Mouse (Mus musculus): Measurements from ENCODE around the gene Spef1. TPM values are rescaled to one million over a fixed set of nuclear protein-coding genes. Genes with fewer than 3 reads are reported as not detected.

Spef1 gene
- polyA plus RNA-seq, 1 experiment from 2014 or later: 9.9 TPM

DNA sequence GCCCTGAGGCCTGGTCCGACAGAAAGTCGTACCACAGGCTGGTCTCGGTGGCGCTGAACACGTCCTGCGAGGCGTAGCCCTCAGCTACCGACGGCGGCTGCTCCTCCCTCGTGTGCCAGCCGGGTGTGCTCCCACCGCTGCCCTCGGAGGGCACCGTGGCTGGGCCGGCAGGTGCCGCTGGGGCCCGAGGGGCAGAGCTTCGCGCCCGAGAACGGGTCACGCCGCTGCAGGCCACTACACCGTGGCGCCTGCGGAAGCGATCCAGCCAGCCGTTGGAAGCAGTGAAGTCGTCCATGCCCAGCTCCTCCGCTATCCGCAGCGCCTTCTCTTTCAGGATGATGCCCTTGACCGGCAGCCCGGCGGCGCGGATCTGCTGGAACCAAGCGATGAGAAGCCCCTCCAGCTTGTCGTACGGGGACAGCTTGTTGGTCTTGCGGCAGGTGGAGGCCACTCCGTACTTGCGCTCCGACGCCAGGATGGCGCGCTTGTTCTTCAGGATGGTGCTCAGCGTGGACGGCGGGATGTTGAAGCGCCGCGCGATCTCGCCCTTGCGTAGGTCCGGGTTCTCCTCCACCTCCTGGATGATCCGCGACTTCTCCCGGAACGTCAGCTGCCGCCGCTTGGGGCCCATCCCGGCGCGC is 7.7 kb downstream of the Spef1 start:
- no peaks in the 10 kb centered on the region for H3K27me3 ChIP-seq
- ATAC-seq (ENCODE audit: low FRiP score): peak; percentile 57
- under 1% methylated on average over 66 of the region's 67 CpGs for WGBS
- H3K4me2 ChIP-seq: peak overlapping the region; percentile 99
- peak overlapping the region; percentile 98 for H3K9ac ChIP-seq
- no peaks in the 10 kb centered on the region for H3K9me3 ChIP-seq
- H3K4me1 ChIP-seq (replicated peaks): peaks cover 48% of the 10 kb centered on the region
- H3K36me3 ChIP-seq: peaks cover 3% of the 10 kb centered on the region; the same call in 1 of the 2 replicates
- peak overlapping the region; percentile 96 for H3K27ac ChIP-seq
- peak overlapping the region; percentile 90 for H3K4me3 ChIP-seq

DNA sequence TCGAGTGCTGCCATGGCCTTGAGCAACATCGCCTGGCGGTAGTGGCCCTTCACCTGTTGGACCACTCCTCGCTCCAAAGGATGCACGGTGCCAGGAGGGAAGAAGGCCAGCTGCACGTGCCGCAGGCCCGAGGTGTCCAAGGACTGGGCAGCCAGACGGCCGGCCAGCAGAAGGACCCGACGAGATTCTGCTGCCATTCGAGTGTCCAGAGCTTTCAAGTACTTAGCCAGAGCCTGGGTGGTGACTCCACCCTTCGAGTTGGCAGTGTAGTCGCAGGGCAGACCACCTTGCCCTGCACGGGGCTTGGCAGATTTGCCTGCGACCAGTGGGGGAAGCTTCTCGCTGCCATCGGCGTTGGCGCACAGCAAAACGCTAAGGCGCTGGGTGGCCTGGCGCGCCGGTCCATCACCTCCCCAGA is 8.2 kb downstream of the Spef1 start:
- peak; percentile 9 for ATAC-seq (ENCODE audit: low FRiP score)
- Histone ChIP-seq H3K9me3 (no peaks in the 10 kb centered on the region), H3K4me2 (peak overlapping the region; percentile 99), H3K4me3 (peak overlapping the region; percentile 90), H3K4me1 (replicated peaks) (peaks cover 53% of the 10 kb centered on the region), H3K27me3 (no peaks in the 10 kb centered on the region), H3K36me3 (peaks cover 3% of the 10 kb centered on the region; the same call in 1 of the 2 replicates), H3K9ac (peak overlapping the region; percentile 98), H3K27ac (peak overlapping the region; percentile 96)
- 24% methylated on average over 26 of the region's 26 CpGs for WGBS

DNA sequence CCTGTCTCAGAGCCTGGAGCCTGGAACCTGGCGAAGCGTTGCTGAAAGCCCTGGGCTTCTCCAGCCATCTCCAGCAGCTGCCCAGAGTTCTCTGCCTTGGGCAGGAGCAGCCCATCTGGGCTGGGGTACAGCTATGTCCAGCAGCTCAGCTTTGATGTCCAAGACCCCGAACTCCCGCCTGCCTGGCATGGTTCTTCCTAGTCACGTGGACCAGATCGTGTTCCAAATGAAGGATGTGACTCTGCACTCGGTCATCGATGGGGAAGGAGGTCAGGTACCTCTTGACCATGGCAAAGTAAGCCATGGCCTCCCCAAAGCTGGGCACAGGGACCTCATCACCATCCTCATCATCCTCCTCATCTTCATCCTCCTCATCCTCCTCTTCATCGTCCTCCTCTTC is 9.2 kb downstream of the Spef1 start:
- 89% methylated on average over 9 of the region's 9 CpGs for WGBS
- peaks cover 8% of the 10 kb centered on the region for H3K27me3 ChIP-seq
- peak overlapping the region; percentile 99 for H3K4me2 ChIP-seq
- peak overlapping the region; percentile 98 for H3K9ac ChIP-seq
- H3K9me3 ChIP-seq: no peaks in the 10 kb centered on the region
- ATAC-seq (ENCODE audit: low FRiP score): no peak
- H3K36me3 ChIP-seq: peaks cover 3% of the 10 kb centered on the region; the same call in 1 of the 2 replicates
- 0 out of 2 replicates have a peak overlapping the region, but pooled peaks have one; percentile 18 for H3K27ac ChIP-seq
- peaks cover 59% of the 10 kb centered on the region for H3K4me1 ChIP-seq (replicated peaks)
- H3K4me3 ChIP-seq: peak overlapping the region; percentile 90

DNA sequence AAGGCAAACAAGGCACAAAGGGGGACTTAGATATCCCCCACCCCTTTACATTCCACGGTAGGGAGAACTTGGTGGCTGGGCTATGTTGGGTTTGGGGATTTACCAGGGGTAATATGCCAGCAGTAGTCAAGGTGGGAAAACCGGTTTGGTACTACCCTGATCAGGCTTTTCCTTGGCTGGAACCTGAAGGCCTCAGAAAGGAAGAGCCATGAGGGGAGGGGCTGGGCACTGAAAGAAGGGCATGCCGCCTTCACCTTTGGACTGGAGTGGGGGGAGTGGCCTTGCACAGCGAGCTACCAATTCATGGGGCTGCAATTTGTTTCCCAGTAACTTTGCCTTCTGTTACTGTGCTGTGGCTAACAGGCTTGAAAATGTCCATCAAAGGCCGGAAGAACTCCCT is 10.6 kb downstream of the Spef1 start:
- 0 out of 2 replicates have a peak overlapping the region, but pooled peaks have one; percentile 1 for H3K27ac ChIP-seq
- H3K9me3 ChIP-seq: no peaks in the 10 kb centered on the region
- H3K27me3 ChIP-seq: peaks cover 23% of the 10 kb centered on the region
- H3K4me3 ChIP-seq: peak overlapping the region; percentile 90; the same call in 1 of the 2 replicates
- no peak for ATAC-seq (ENCODE audit: low FRiP score)
- H3K36me3 ChIP-seq: peaks cover 6% of the 10 kb centered on the region; the same call in 1 of the 2 replicates
- H3K4me2 ChIP-seq: peak overlapping the region; percentile 99
- 65% methylated on average over 5 of the region's 5 CpGs for WGBS
- H3K9ac ChIP-seq: peak overlapping the region; percentile 98; the same call in 1 of the 2 replicates
- H3K4me1 ChIP-seq (replicated peaks): peaks cover 66% of the 10 kb centered on the region

DNA sequence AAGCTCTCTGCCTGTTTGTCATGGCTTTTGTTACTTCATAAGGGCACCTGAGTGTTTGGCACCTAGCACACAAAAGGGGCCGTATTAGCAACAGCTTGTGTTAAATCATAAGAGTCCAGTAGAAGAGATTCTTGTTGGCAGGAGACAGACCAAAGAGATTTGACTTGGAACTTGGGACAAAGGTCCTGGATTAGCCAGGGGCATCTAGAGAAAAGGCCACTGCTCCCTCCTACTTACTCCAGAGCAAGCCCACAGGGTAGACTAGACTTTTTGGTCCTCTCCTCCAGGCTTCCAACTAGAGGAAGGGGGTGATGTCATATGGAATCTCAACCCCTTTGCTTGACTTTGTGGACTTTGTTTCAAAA is 11.2 kb downstream of the Spef1 start:
- Histone ChIP-seq H3K4me2 (0 out of 2 replicates have a peak overlapping the region, but pooled peaks have one; percentile 0), H3K36me3 (peaks cover 12% of the 10 kb centered on the region; the same call in 1 of the 2 replicates), H3K9ac (no peak overlapping the region; the same call in 1 of the 2 replicates), H3K4me3 (no peak overlapping the region), H3K9me3 (no peaks in the 10 kb centered on the region), H3K27me3 (peaks cover 28% of the 10 kb centered on the region), H3K27ac (peak overlapping the region; percentile 30; the same call in 1 of the 2 replicates), H3K4me1 (replicated peaks) (peaks cover 71% of the 10 kb centered on the region)
- 97% methylated on average over 1 of the region's 1 CpGs for WGBS
- no peak for ATAC-seq (ENCODE audit: low FRiP score)

DNA sequence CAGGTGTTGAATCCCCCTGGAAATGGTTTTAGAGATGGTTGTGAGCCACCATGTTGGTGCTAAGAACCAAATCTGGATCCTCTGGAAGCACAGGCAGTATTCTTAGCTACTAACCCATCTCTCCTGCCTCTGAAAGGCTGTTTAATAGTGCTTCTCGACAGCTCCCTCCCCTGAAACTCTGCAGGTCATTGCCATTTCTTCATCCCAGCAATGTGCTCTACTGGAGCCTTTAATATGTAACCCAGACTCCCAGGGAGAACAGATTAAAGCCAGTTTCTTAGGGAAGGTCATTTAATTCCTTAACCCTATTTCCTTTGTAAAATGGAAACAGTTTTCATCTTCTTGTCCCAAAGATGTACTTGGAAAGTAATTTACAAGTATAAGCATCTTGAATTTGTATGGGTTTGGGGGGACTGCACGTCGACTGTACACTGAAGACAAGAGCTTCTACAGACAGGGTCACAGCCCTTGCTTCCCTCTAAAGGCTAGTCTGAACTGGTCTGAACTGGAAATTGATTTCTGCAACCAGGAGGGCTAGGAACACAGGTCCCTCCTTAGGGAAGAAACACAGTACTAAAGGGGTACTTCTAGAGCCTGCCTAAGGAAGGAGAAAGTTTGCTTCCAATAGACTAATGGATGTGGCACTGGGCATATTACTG is 11.7 kb downstream of the Spef1 start:
- Histone ChIP-seq H3K4me1 (replicated peaks) (peaks cover 73% of the 10 kb centered on the region), H3K27me3 (peaks cover 34% of the 10 kb centered on the region), H3K9me3 (no peaks in the 10 kb centered on the region), H3K27ac (peak overlapping the region; percentile 30; the same call in 1 of the 2 replicates), H3K4me3 (no peak overlapping the region), H3K9ac (no peak overlapping the region), H3K36me3 (peaks cover 15% of the 10 kb centered on the region; the same call in 1 of the 2 replicates), H3K4me2 (no peak overlapping the region)
- ATAC-seq (ENCODE audit: low FRiP score): no peak
- WGBS: 75% methylated on average over 3 of the region's 3 CpGs

DNA sequence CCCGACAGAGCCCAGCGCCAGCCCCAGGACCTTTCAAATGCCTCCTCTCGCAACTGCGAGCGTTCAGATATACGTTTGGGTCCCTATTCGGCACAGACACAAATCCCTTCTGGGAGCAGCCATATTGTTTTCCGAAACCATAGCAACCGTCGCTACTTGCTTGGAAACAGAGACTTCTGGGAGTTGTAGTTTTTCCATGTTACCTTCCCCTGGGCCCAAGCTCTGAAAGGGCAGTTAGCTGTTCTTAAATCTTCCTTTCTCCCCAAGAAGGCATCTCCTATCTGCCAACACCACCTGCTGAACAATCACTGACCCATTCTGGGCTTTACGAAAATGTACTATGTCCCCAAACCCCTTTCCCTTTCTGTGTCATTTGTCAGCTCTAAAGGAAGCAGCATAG is 12.4 kb downstream of the Spef1 start:
- Histone ChIP-seq H3K4me1 (replicated peaks) (peaks cover 73% of the 10 kb centered on the region), H3K4me2 (peak overlapping the region; percentile 79), H3K4me3 (peak overlapping the region; percentile 42), H3K9ac (peak overlapping the region; percentile 58), H3K27me3 (peaks cover 36% of the 10 kb centered on the region), H3K27ac (0 out of 2 replicates have a peak overlapping the region, but pooled peaks have one; percentile 23), H3K36me3 (peaks cover 15% of the 10 kb centered on the region; the same call in 1 of the 2 replicates), H3K9me3 (no peaks in the 10 kb centered on the region)
- 5% methylated on average over 11 of the region's 11 CpGs for WGBS
- peak; percentile 52 for ATAC-seq (ENCODE audit: low FRiP score)

DNA sequence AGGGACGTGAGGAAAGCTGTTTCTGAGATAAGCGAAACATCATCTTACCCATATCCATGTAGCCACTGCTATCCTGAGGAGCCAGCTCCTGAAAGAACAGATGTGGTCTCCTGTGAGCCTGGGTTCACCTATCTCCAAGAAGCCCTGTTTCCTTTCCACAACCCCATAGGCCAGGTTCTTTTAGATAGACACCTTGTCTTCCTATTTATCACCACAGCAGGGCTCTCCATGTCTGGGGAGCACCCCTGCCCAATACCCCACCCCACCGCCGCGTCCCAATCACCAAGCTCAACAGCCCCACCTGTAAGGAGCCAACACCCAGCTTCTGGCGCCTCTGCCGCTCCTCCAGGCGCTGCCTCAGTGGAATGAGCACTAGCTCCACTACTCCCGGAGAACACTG is 14.8 kb downstream of the Spef1 start:
- Histone ChIP-seq H3K36me3 (peaks cover 15% of the 10 kb centered on the region; the same call in 1 of the 2 replicates), H3K4me2 (no peak overlapping the region), H3K27ac (no peak overlapping the region), H3K4me3 (no peak overlapping the region), H3K9me3 (no peaks in the 10 kb centered on the region), H3K9ac (no peak overlapping the region), H3K27me3 (peaks cover 36% of the 10 kb centered on the region), H3K4me1 (replicated peaks) (peaks cover 55% of the 10 kb centered on the region)
- ATAC-seq (ENCODE audit: low FRiP score): no peak
- WGBS: 46% methylated on average over 9 of the region's 9 CpGs

DNA sequence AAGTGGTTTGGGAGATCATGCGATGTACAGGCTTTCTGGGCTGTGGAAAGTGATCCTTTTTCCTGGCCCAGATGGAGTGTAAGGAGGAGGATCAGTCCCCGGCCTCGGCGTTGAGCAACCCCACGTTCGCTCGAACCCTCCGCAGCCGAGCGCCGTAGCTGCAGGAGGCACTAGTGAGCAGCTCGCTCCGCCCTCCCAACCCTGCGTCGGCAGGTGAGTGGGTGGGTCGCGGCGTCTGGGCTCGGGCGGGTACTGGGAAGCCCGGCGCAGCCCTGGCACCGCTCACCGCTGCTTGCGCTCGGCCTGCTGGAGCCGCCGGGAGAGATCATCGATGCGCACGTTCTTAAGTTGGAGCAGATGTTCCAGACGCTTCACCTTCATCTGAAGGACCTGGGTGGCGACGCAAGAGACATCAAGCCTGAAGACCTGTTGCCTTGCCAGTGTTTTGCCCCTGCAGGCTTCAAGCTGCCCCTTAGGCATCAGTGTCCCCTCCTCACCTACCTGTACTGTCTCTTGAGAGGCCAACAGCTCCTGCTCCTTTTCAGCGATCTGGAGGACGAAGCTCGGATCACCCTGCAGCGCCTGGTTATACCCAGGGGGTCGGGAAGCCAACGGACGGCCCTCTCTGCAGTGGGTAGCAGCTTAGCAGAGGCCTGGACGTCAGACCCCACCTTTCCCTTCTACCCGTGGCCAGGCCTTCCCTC is 15.5 kb downstream of the Spef1 start:
- peaks cover 48% of the 10 kb centered on the region for H3K4me1 ChIP-seq (replicated peaks)
- WGBS: 7% methylated on average over 43 of the region's 43 CpGs
- H3K9ac ChIP-seq: peak overlapping the region; percentile 35; the same call in 1 of the 2 replicates
- H3K27ac ChIP-seq: no peak overlapping the region
- peak overlapping the region; percentile 38 for H3K4me2 ChIP-seq
- H3K9me3 ChIP-seq: no peaks in the 10 kb centered on the region
- H3K36me3 ChIP-seq: peaks cover 12% of the 10 kb centered on the region; the same call in 1 of the 2 replicates
- peaks cover 36% of the 10 kb centered on the region for H3K27me3 ChIP-seq
- no peak for ATAC-seq (ENCODE audit: low FRiP score)
- H3K4me3 ChIP-seq: peak overlapping the region; percentile 15; the same call in 1 of the 2 replicates

DNA sequence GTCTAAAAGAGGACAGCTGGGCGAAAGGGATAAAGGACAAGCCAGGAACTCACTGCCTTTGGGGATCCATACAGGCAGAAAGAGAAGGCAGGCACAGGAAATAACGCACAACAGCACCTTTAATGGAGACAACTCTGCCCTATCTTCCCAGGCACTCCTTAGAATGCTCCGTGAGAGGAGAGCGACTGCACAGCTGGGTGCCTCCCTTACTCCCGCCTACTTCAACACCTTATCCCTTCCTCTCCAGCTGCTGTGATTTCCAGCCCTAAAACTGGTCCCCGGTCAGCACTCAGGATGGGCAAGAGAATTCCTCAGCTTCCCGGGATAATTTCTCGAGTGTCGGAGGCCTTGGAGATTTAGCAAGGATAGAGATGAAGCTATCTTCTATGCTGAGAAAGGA is 16.1 kb downstream of the Spef1 start:
- whole genome bisulfite sequencing: 21% methylated on average over 9 of the region's 9 CpGs
- peaks cover 12% of the 10 kb centered on the region; the same call in 1 of the 2 replicates for H3K36me3 ChIP-seq
- no peak overlapping the region for H3K27ac ChIP-seq
- no peak overlapping the region for H3K4me3 ChIP-seq
- H3K9ac ChIP-seq: 0 out of 2 replicates have a peak overlapping the region, but pooled peaks have one; percentile 35
- ATAC-seq (ENCODE audit: low FRiP score): no peak
- peaks cover 36% of the 10 kb centered on the region for H3K27me3 ChIP-seq
- H3K4me2 ChIP-seq: peak overlapping the region; percentile 38; the same call in 1 of the 2 replicates
- H3K9me3 ChIP-seq: no peaks in the 10 kb centered on the region
- peaks cover 42% of the 10 kb centered on the region for H3K4me1 ChIP-seq (replicated peaks)

DNA sequence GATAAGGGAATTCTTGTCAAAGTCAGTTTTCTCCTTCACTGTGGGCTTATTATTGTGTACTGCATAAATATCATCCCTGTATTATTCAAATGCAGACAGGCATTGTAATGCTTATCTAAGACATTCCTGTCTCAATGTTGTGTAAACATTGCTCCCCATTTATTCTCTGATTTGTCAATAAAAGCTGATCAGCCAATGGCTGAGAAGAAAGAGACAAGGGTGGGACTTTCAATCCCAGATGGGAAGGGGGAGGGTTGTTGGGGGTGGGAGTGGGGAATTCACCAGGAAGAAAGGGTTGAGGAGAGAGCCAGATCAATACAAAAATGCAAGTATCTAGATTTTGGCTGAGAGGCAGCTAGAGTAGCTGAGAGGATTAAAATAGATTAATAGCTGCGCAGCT is 18.2 kb downstream of the Spef1 start:
- H3K4me1 ChIP-seq (replicated peaks): peaks cover 21% of the 10 kb centered on the region
- WGBS: 81% methylated on average over 1 of the region's 1 CpGs
- peaks cover 12% of the 10 kb centered on the region; the same call in 1 of the 2 replicates for H3K36me3 ChIP-seq
- ATAC-seq (ENCODE audit: low FRiP score): no peak
- no peak overlapping the region for H3K9ac ChIP-seq
- H3K4me3 ChIP-seq: no peak overlapping the region
- peaks cover 5% of the 10 kb centered on the region; the same call in 1 of the 2 replicates for H3K9me3 ChIP-seq
- no peak overlapping the region for H3K4me2 ChIP-seq
- peaks cover 36% of the 10 kb centered on the region for H3K27me3 ChIP-seq
- H3K27ac ChIP-seq: no peak overlapping the region

DNA sequence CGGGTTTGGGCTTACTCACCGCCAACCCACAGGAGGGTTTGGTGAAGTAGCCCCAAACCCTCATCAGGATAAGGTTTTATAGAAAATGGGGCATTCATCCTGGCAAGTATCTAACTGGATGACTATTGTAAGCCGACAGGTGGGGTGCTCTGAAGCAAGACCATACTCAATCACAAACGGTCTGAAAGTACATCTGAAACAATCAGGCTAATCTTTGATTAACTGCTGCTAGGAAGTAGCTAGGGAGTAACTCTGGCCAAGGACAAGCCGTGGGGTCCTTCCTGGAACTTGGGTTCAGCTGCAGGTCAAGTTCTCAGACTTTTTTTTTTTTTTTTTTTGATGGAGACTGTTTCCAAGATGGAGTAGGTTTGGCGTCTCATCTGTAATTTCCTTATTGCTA is 19.1 kb downstream of the Spef1 start:
- 88% methylated on average over 6 of the region's 6 CpGs for WGBS
- no peak overlapping the region for H3K4me3 ChIP-seq
- no peak for ATAC-seq (ENCODE audit: low FRiP score)
- no peak overlapping the region for H3K9ac ChIP-seq
- H3K27ac ChIP-seq: no peak overlapping the region
- peaks cover 28% of the 10 kb centered on the region for H3K27me3 ChIP-seq
- peaks cover 5% of the 10 kb centered on the region; the same call in 1 of the 2 replicates for H3K9me3 ChIP-seq
- peaks cover 12% of the 10 kb centered on the region; the same call in 1 of the 2 replicates for H3K36me3 ChIP-seq
- H3K4me2 ChIP-seq: no peak overlapping the region
- peaks cover 14% of the 10 kb centered on the region for H3K4me1 ChIP-seq (replicated peaks)

Data from hindbrain, embryonic 13.5 days (tissue).